Mouse (Mus musculus) hindbrain, postnatal 0 days (tissue): ENCODE measurements around the gene Ahctf1. TPM values are rescaled to one million over a fixed set of nuclear protein-coding genes. Genes with fewer than 3 reads are reported as not detected.
"Not testable (repeated sequence)": the region's sequence is repeated elsewhere in the genome, so short reads cannot be mapped to it uniquely, and the experiment has no call there.

ENCODE experiments used
- ATAC-seq: fragments of 200-750 bp; cut with Nextera tagmentation; 2 replicates; pipeline ENCODE4 v1.8.0; 2017; ENCODE audit warnings: mild to moderate bottlenecking, moderate TSS enrichment, moderate library complexity
- DNase-seq: peaks from one replicate; pipeline ENCODE4 v3.0.0-alpha.2; 2015; ENCODE audit warnings: low spot score
- H3K27ac ChIP-seq: fragments of 300-500 bp; sonication (generic); 2 replicates; pipeline ENCODE4 v1.5.1; 2014; ENCODE audit warnings: mild to moderate bottlenecking
- H3K27me3 ChIP-seq: fragments of 300-500 bp; sonication (generic); 2 replicates; pipeline ENCODE4 v1.6.1; 2014; ENCODE audit warnings: low read length, mixed read lengths; ENCODE audit not compliant: insufficient read depth
- H3K36me3 ChIP-seq: fragments of 300-500 bp; sonication (generic); 2 replicates; pipeline ENCODE4 v1.6.1; 2014; ENCODE audit warnings: low read length, mixed read lengths; ENCODE audit not compliant: insufficient read depth
- H3K4me1 ChIP-seq: fragments of 300-500 bp; sonication (generic); 2 replicates; pipeline ENCODE4 v1.6.1; 2014; ENCODE audit warnings: antibody characterized with exemption, low read length, mixed read lengths; ENCODE audit not compliant: insufficient read depth
- H3K4me2 ChIP-seq: fragments of 300-500 bp; sonication (generic); 2 replicates; pipeline ENCODE4 v1.6.1; 2014; ENCODE audit warnings: low read depth, mild to moderate bottlenecking, low read length, moderate library complexity, mixed read lengths
- H3K4me3 ChIP-seq: fragments of 300-500 bp; sonication (generic); 2 replicates; pipeline ENCODE4 v1.5.1; 2014; ENCODE audit warnings: low read length
- H3K9ac ChIP-seq: fragments of 300-500 bp; sonication (generic); replicated peaks from 2 replicates; pipeline ENCODE4 v1.6.1; 2014; ENCODE audit warnings: mild to moderate bottlenecking, low read length, moderate library complexity, mixed read lengths
- H3K9me3 ChIP-seq: fragments of 300-500 bp; sonication (generic); 2 replicates; pipeline ENCODE4 v1.6.1; 2016; ENCODE audit warnings: low read length, mixed read lengths
- CTCF ChIP-seq: IDR thresholded peaks from 2 replicates; pipeline ENCODE4 v1.5.1; 2016; ENCODE audit warnings: antibody characterized with exemption, control low read depth, low read depth
- WGBS: fragments of 180-500 bp; shearing (Covaris S2); extraction: QIAGEN DNeasy Blood & Tissue Kit; methylation state at CpG from one replicate; pipeline ENCODE4 v1.1.7; 2014; 5-methylcytosine and 5-hydroxymethylcytosine counted together
- polyA plus RNA-seq: library from polyadenylated mRNA; unstranded; fragments of >200 nt; fragmentation: Nextera tagmentation; extraction: Ambion mirVana; gene quantifications from 2 replicates; pipeline ENCODE4 v1.2.1, GENCODE M21; 2015
- total RNA-seq: library from RNA; depleted of rRNA; stranded (reverse); fragments of >200 nt; gene quantifications from 2 replicates; pipeline ENCODE4 v1.2.3, GENCODE M21; 2014

The Ahctf1 gene
- total and polyA plus RNA-seq, 2 experiments from 2014 or later, result 9.6 to 18.5 TPM

DNA sequence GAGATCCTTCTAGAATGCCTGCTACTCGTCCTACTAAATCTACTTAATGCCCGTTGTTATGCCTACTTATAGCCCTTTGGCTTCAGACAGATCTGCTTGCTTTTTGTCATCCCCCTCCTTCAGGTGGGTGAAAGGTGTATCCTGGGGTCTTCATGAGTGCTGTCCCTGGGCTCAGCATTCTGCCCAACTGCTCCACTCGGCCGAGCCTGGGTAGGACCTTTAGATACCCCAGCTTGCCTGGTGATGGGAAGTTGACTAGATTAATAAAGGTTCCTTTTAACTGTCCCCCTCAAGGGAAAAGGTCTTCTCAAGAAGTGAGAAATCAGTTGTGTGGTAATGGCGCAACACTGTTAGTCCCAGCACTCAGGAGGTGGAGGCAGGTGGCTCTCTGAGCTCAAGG, 24.6 kb upstream of the Ahctf1 start:
- Histone ChIP-seq H3K9ac (no peak overlapping the region), H3K4me3 (no peak overlapping the region), H3K27ac (no peak overlapping the region), H3K4me2 (no peak overlapping the region), H3K36me3 (no peaks in the 10 kb centered on the region), H3K27me3 (no peaks in the 10 kb centered on the region), H3K4me1 (no peaks in the 10 kb centered on the region), H3K9me3 (no peaks in the 10 kb centered on the region)
- 96% methylated on average over 5 of the region's 5 CpGs for WGBS
- DNase-seq (no peak), ATAC-seq (no peak)
- TF ChIP-seq CTCF, result no peak

DNA sequence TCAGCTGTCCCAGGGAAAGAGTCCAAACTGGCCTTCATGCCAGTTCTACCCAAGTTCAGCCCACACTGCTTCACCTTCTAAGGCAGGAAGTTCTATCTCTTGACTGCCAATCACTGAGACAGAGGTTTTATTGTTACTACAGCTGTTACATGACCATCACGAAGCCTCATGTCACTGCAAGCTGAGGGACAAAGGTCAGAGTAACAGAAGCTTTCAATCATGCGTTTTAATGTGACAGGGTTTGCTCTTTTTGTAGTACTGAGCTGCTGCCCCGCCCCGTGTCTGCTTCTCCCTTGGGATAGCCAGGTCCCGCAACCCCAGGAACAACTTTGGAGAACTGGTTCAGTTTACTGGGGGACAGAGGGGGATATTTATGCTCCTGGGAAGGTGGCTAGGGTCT, 21.1 kb upstream of the Ahctf1 start:
- no peaks in the 10 kb centered on the region for H3K36me3 ChIP-seq
- H3K4me1 ChIP-seq, result no peaks in the 10 kb centered on the region
- 77% methylated on average over 5 of the region's 5 CpGs for WGBS
- DNase-seq, result no peak
- H3K27me3 ChIP-seq, result no peaks in the 10 kb centered on the region
- no peaks in the 10 kb centered on the region for H3K9me3 ChIP-seq
- H3K27ac ChIP-seq, result no peak overlapping the region
- ATAC-seq, result no peak
- no peak overlapping the region for H3K9ac ChIP-seq
- no peak for TF ChIP-seq CTCF
- no peak overlapping the region for H3K4me3 ChIP-seq
- H3K4me2 ChIP-seq, result no peak overlapping the region

- H3K9me3 ChIP-seq, H3K9ac ChIP-seq, H3K27ac ChIP-seq, H3K4me3 ChIP-seq, DNase-seq, ATAC-seq, H3K36me3 ChIP-seq, H3K4me1 ChIP-seq, H3K4me2 ChIP-seq, H3K27me3 ChIP-seq: not testable (repeated sequence)
- 87% methylated on average over 11 of the region's 11 CpGs for WGBS
These were observed 15.2 kb upstream of the Ahctf1 start for GRCm38 (mm10) chr1:179818490-179819278.

DNA sequence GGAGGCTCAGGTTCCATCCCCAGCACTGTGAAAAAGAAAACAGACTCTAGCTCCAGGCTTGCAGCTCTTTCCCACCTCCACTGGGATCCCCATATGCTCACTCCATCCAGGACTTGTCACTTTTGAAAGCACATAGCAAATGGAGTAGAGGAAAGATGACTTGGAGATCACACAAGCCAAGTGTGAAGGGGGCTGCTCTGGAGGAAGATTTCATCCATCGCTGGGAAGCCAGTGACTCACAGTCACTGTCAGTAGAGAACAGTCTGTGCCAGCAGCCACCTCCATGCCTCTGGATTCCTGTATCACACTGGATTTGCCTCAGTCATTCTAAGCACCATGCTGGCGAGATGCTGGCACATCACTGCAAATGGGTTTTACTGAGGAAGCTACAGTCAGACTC, 11.1 kb upstream of the Ahctf1 start:
- Histone ChIP-seq H3K27me3 (no peaks in the 10 kb centered on the region), H3K4me1 (no peaks in the 10 kb centered on the region), H3K9me3 (no peaks in the 10 kb centered on the region), H3K9ac (no peak overlapping the region), H3K4me2 (no peak overlapping the region), H3K36me3 (no peaks in the 10 kb centered on the region), H3K27ac (no peak overlapping the region), H3K4me3 (no peak overlapping the region)
- DNase-seq, result no peak
- no peak for TF ChIP-seq CTCF
- 87% methylated on average over 2 of the region's 2 CpGs for WGBS
- ATAC-seq, result no peak

GRCm38 (mm10) chr1:179813385-179813784, 9.9 kb upstream of the Ahctf1 start:
- Histone ChIP-seq H3K4me1 (no peaks in the 10 kb centered on the region), H3K36me3 (no peaks in the 10 kb centered on the region), H3K4me2 (no peak overlapping the region), H3K4me3 (no peak overlapping the region), H3K27me3 (no peaks in the 10 kb centered on the region), H3K9me3 (no peaks in the 10 kb centered on the region), H3K27ac (no peak overlapping the region), H3K9ac (no peak overlapping the region)
- 49% methylated on average over 2 of the region's 2 CpGs for WGBS
- ATAC-seq (no peak), DNase-seq (no peak)
- no peak for TF ChIP-seq CTCF

- Histone ChIP-seq H3K4me3 (no peak overlapping the region), H3K9me3 (no peaks in the 10 kb centered on the region), H3K9ac (no peak overlapping the region), H3K4me2 (no peak overlapping the region), H3K36me3 (no peaks in the 10 kb centered on the region), H3K27ac (no peak overlapping the region), H3K27me3 (no peaks in the 10 kb centered on the region), H3K4me1 (no peaks in the 10 kb centered on the region)
- no peak for ATAC-seq
- no peak for TF ChIP-seq CTCF
- WGBS, result 84% methylated on average over 3 of the region's 3 CpGs
- no peak for DNase-seq
These were observed 4.8 kb upstream of the Ahctf1 start for GRCm38 (mm10) chr1:179808300-179808699.

DNA sequence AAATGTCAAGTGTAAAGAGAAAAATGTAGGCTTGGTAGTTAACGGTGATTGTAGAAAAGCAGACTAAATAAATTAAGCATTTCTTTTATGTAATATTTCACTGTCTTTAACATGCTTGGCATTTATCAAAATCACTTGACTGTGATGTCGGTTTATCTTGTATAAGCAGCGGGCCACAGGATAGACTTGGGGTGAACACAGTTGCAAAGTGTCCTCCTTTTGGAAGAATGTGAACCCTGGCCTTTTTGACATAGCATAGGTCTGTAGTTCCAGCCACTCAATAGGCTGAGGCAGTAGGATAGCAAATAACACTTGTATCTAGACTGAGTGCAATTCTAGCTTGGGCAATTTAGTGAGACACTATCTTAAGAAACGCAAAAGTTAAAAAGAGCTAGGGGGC, 4.0 kb upstream of the Ahctf1 start:
- Histone ChIP-seq H3K4me2 (no peak overlapping the region), H3K4me3 (no peak overlapping the region), H3K4me1 (no peaks in the 10 kb centered on the region), H3K36me3 (no peaks in the 10 kb centered on the region), H3K27me3 (no peaks in the 10 kb centered on the region), H3K9ac (no peak overlapping the region), H3K9me3 (no peaks in the 10 kb centered on the region), H3K27ac (no peak overlapping the region)
- 88% methylated on average over 4 of the region's 4 CpGs for WGBS
- TF ChIP-seq CTCF, result no peak
- DNase-seq (no peak), ATAC-seq (no peak)
